Mouse (Mus musculus) hindbrain, embryonic 11.5 days (tissue): ENCODE data around the gene Rnf126. TPM values are rescaled to one million over a fixed set of nuclear protein-coding genes. Genes with fewer than 3 reads are reported as not detected.

Experiments
- ATAC-seq: fragments of 200-750 bp; cut with Nextera tagmentation; 2 replicates; pipeline ENCODE4 v1.8.0; 2017; ENCODE audit warnings: mild to moderate bottlenecking, moderate TSS enrichment, moderate library complexity; ENCODE audit not compliant: low FRiP score
- DNase-seq: peaks from one replicate; pipeline ENCODE4 v3.0.0-alpha.2; 2015; ENCODE audit warnings: low spot score
- H3K27ac ChIP-seq: fragments of 300-500 bp; sonication (generic); 2 replicates; pipeline ENCODE4 v1.5.1; 2014; ENCODE audit warnings: mild to moderate bottlenecking, low read depth, low read length
- H3K27me3 ChIP-seq: fragments of 300-500 bp; sonication (generic); 2 replicates; pipeline ENCODE4 v1.6.1; 2014; ENCODE audit warnings: mild to moderate bottlenecking, low read length, moderate library complexity, mixed read lengths; ENCODE audit not compliant: control insufficient read depth, insufficient read depth
- H3K36me3 ChIP-seq: fragments of 300-500 bp; sonication (generic); 2 replicates; pipeline ENCODE4 v1.6.1; 2014; ENCODE audit warnings: mild to moderate bottlenecking, low read length, moderate library complexity, mixed read lengths; ENCODE audit not compliant: control insufficient read depth, insufficient read depth
- H3K4me1 ChIP-seq: fragments of 300-500 bp; sonication (generic); replicated peaks from 2 replicates; pipeline ENCODE4 v1.6.1; 2014; ENCODE audit warnings: low read length, mixed read lengths; ENCODE audit not compliant: control insufficient read depth, insufficient read depth
- H3K4me2 ChIP-seq: fragments of 300-500 bp; sonication (generic); replicated peaks from 2 replicates; pipeline ENCODE4 v1.6.1; 2014; ENCODE audit warnings: mild to moderate bottlenecking, low read depth, low read length
- H3K4me3 ChIP-seq: fragments of 300-500 bp; sonication (generic); 2 replicates; pipeline ENCODE4 v1.5.1; 2014; ENCODE audit warnings: low read depth, low read length
- H3K9ac ChIP-seq: fragments of 300-500 bp; sonication (generic); 2 replicates; pipeline ENCODE4 v1.6.1; 2014; ENCODE audit warnings: low read depth, low read length
- H3K9me3 ChIP-seq: fragments of 300-500 bp; sonication (generic); 2 replicates; pipeline ENCODE4 v1.6.1; 2016; ENCODE audit warnings: low read length; ENCODE audit not compliant: control insufficient read depth
- WGBS: fragments of 180-500 bp; shearing (Covaris S2); extraction: QIAGEN DNeasy Blood & Tissue Kit; methylation state at CpG from one replicate; pipeline ENCODE4 v1.1.7; 2014; 5-methylcytosine and 5-hydroxymethylcytosine counted together
- polyA plus RNA-seq: library from polyadenylated mRNA; unstranded; fragments of >200 nt; fragmentation: Nextera tagmentation; extraction: Ambion mirVana; gene quantifications from 2 replicates; pipeline ENCODE4 v1.2.1, GENCODE M21; 2014

Rnf126 gene
- polyA plus RNA-seq, 1 experiment from 2014 or later = 79.4 TPM

DNA sequence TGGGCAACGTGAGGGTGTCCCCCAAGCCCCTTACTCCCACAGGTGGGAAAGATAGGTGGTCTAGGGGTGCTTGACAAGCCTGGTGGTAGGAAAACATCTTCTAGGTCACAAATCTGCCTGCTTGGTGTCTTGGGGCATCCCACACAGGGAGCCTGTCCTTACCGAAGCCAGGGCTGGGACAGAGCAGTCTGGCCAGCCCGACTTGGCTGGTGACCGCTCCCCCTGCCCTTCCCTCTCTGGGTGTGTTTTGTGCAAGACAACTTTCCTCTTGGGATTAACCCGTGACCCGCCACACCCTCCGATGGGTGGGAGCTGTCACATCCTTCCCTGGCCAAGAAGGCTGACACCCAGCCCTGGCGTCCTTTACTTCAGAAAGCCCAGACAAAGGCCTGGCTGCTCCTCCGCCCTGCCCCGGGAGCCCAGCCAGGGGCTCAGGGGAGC, 27.8 kb upstream of the Rnf126 start:
- DNase-seq (peak; percentile 53), ATAC-seq (peak; percentile 56)
- peaks cover 3% of the 10 kb centered on the region; the same call in 1 of the 2 replicates for H3K4me1 ChIP-seq
- H3K9me3 ChIP-seq = no peaks in the 10 kb centered on the region
- no peaks in the 10 kb centered on the region for H3K27me3 ChIP-seq
- peak overlapping the region; percentile 91 for H3K4me2 ChIP-seq
- WGBS = 5% methylated on average over 10 of the region's 10 CpGs
- peak overlapping the region; percentile 86 for H3K4me3 ChIP-seq
- H3K27ac ChIP-seq = peak overlapping the region; percentile 86
- peak overlapping the region; percentile 96 for H3K9ac ChIP-seq
- H3K36me3 ChIP-seq = no peaks in the 10 kb centered on the region

DNA sequence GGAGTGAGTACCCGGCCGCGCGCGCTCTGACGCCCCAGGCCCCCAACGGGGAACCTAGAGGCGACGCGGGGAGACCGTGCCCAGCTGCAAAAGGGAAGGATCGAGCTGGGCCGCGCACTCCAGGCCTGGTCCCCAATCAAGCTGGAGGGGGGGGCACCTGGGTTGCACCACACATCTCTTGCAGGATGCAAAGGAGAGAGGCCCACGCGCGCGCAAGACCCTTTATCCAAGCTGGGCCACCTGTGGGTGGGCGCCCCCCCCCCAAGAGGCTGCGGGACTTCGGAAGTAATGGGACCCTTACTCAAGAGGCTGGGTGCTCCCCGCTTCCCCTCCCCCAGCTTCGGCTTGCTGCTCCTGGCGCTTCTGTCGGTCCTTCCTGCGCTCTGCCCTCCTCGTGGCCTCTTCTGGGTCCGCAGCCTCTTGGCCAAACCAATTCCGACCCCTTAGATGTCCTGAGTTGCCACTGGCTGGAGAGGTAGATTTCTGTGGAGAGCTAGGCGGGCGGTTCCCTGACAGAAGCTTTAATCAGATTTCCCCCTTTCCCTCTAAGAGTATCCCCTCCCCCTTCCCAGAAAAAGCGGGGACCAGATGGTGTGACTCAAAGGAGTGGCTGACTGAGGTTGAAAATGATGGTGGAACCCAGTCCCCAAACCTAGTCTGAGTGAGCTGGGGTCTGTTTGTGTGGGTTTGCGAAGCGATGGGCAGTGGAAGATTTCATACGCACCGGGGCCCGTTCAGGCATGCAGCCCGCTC, 27.2 kb upstream of the Rnf126 start:
- Histone ChIP-seq H3K4me1 (peaks cover 3% of the 10 kb centered on the region; the same call in 1 of the 2 replicates), H3K27ac (peak overlapping the region; percentile 86), H3K27me3 (no peaks in the 10 kb centered on the region), H3K9me3 (no peaks in the 10 kb centered on the region), H3K9ac (peak overlapping the region; percentile 96), H3K36me3 (no peaks in the 10 kb centered on the region), H3K4me3 (peak overlapping the region; percentile 86), H3K4me2 (peak overlapping the region; percentile 91)
- 2% methylated on average over 37 of the region's 38 CpGs for WGBS
- ATAC-seq (peak; percentile 48), DNase-seq (peak; percentile 68)

DNA sequence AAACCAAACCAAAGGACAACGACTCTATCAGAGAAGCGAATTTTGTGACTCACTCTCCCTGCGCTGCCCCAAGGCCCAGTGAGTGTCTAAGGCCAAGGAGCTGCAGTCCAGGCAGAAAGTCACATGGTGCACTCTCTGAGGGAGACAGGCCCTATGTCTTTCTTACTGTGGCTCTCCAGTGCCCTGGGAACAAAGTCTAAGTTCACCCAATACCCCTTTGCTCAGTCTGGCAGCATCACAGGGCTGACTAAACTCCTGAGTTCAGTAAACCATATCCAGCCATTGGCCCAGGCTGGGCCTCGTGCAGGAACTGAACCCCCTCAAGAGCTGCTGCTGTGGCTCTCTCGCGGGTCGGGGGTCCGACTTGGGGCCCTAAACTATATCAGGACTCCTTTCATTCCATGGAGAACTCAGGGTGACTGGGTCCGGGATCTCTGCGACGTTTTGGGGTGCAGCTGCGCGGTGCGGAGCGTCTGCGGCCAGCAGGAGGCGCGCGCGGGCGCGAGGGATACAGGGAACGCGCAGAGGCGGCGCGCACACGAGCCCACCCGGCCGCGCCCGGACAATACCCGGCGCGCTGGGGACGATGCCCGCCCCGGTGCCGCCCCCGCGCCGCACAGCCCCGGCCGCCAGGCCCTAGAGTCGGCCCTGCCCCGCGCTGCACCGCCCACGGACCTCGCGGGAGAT, 26.4 kb upstream of the Rnf126 start, which contains the start of gene Palm:
Palm (plus strand) TSS at position 522 of the 687 bp plus-strand sequence.
- no peaks in the 10 kb centered on the region for H3K27me3 ChIP-seq
- 6% methylated on average over 47 of the region's 51 CpGs for WGBS
- peak within 1 kb of the TSS; percentile 96 for H3K9ac ChIP-seq
- peak within 1 kb of the TSS; percentile 86 for H3K4me3 ChIP-seq
- peak; percentile 92 for DNase-seq
- H3K36me3 ChIP-seq = no peaks in the 10 kb centered on the region
- H3K4me2 ChIP-seq = peak within 1 kb of the TSS; percentile 91
- peaks cover 3% of the 10 kb centered on the region; the same call in 1 of the 2 replicates for H3K4me1 ChIP-seq
- peak within 1 kb of the TSS; percentile 86 for H3K27ac ChIP-seq
- H3K9me3 ChIP-seq = no peaks in the 10 kb centered on the region
- ATAC-seq = peak; percentile 67

GRCm38 (mm10) chr10:79792339-79793040, 25.7 kb upstream of the Rnf126 start:
- no peaks in the 10 kb centered on the region for H3K27me3 ChIP-seq
- no peak overlapping the region for H3K27ac ChIP-seq
- WGBS = 88% methylated on average over 5 of the region's 5 CpGs
- no peak overlapping the region for H3K4me3 ChIP-seq
- no peak overlapping the region for H3K4me2 ChIP-seq
- H3K9me3 ChIP-seq = no peaks in the 10 kb centered on the region
- H3K4me1 ChIP-seq = peaks cover 3% of the 10 kb centered on the region; the same call in 1 of the 2 replicates
- no peak for DNase-seq
- ATAC-seq = no peak
- no peaks in the 10 kb centered on the region for H3K36me3 ChIP-seq
- no peak overlapping the region for H3K9ac ChIP-seq

DNA sequence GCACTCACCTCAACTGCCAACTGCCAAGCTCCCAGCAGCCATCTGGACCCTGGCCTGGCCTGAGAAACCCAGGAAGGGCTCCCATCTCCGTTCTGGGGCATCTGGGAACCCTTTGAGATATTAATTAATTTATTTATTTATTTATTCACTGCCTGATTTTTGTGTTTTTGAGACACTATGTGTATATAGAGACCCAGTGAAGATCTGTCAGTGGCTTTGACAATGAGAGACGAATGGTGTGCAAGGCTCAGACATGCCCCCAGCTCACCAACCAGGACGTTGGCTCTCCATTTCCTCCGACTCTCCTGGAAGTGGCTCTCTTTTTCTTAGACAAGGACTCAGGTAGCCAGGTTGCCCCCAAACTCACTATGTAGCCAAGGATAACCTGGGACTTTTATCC, 24.1 kb upstream of the Rnf126 start, which contains the start of gene Prss57:
Prss57 (minus strand) TSS at position 101 of the 400 bp plus-strand sequence.
- H3K27me3 ChIP-seq = no peaks in the 10 kb centered on the region
- no peaks in the 10 kb centered on the region for H3K36me3 ChIP-seq
- H3K9ac ChIP-seq = no peak within 1 kb of the TSS
- H3K4me1 ChIP-seq = no peaks in the 10 kb centered on the region; the same call in 1 of the 2 replicates
- H3K4me3 ChIP-seq = no peak within 1 kb of the TSS
- DNase-seq (no peak), ATAC-seq (no peak)
- no peaks in the 10 kb centered on the region for H3K9me3 ChIP-seq
- WGBS = 91% methylated on average over 4 of the region's 4 CpGs
- no peak within 1 kb of the TSS for H3K4me2 ChIP-seq
- no peak within 1 kb of the TSS for H3K27ac ChIP-seq

GRCm38 (mm10) chr10:79789581-79789980, 22.8 kb upstream of the Rnf126 start:
- Histone ChIP-seq H3K9ac (no peak overlapping the region), H3K4me2 (no peak overlapping the region), H3K4me3 (no peak overlapping the region), H3K27ac (no peak overlapping the region), H3K4me1 (no peaks in the 10 kb centered on the region; the same call in 1 of the 2 replicates), H3K27me3 (no peaks in the 10 kb centered on the region), H3K9me3 (no peaks in the 10 kb centered on the region), H3K36me3 (no peaks in the 10 kb centered on the region)
- no peak for ATAC-seq
- DNase-seq = no peak
- WGBS = 56% methylated on average over 2 of the region's 2 CpGs

- DNase-seq (peak; percentile 83), ATAC-seq (no peak)
- Histone ChIP-seq H3K4me3 (no peak overlapping the region), H3K9me3 (no peaks in the 10 kb centered on the region), H3K27me3 (no peaks in the 10 kb centered on the region), H3K4me2 (no peak overlapping the region), H3K36me3 (no peaks in the 10 kb centered on the region), H3K4me1 (no peaks in the 10 kb centered on the region; the same call in 1 of the 2 replicates), H3K27ac (no peak overlapping the region), H3K9ac (no peak overlapping the region)
- 41% methylated on average over 7 of the region's 7 CpGs for WGBS
Observed at GRCm38 (mm10) chr10:79788386-79789158, 21.8 kb upstream of the Rnf126 start.
